ENCODE assay signal across 8 mouse cellular contexts in genomic region chr8:11757568-11758481, GRCm38 (mm10). TPM values are rescaled to one million over a fixed set of nuclear protein-coding genes. Genes with fewer than 3 reads are reported as not detected.
DNase-seq lines count a peak whose midpoint lies in the region; ATAC-seq and TF ChIP-seq lines count a peak whose summit lies in the region.

No protein-coding gene starts in this region.

- ATAC-seq in forebrain, embryonic 11.5 days (replicated peaks; ENCODE audit: low FRiP score) = peak; percentile 93
- ATAC-seq in heart, embryonic 16.5 days (replicated peaks; ENCODE audit: extremely low read depth, insufficient read depth, low FRiP score) = peak; percentile 89
- peak; percentile 90 for ATAC-seq in liver, embryonic 14.5 days (ENCODE audit: insufficient read depth)
- peak; percentile 94 for ATAC-seq in stomach, embryonic 15.5 days (ENCODE audit: insufficient read depth, low FRiP score, low read depth)

- WGBS in forebrain, embryonic 11.5 days = 4% methylated on average over 56 of the region's 59 CpGs
- 3% methylated on average over 59 of the region's 59 CpGs for WGBS in heart, embryonic 16.5 days
- 4% methylated on average over 59 of the region's 59 CpGs for WGBS in liver, embryonic 14.5 days (ENCODE audit: insufficient replicate concordance)
- 1% methylated on average over 51 of the region's 59 CpGs for WGBS in stomach, embryonic 15.5 days

- no peaks in the 10 kb centered on the region for H3K9me3 ChIP-seq in E14TG2a.4 (ENCODE audit: low read length)
- no peaks in the 10 kb centered on the region for H3K9me3 ChIP-seq in forebrain, embryonic 11.5 days (ENCODE audit: control insufficient read depth, low read length)
- H3K9me3 ChIP-seq in heart, embryonic 16.5 days (replicated peaks; ENCODE audit: control insufficient read depth, low read length) = no peaks in the 10 kb centered on the region
- H3K9me3 ChIP-seq in liver, embryonic 14.5 days (ENCODE audit: control insufficient read depth, low read length) = no peaks in the 10 kb centered on the region
- H3K9me3 ChIP-seq in stomach, embryonic 15.5 days = no peaks in the 10 kb centered on the region

- peak; percentile 65 for DNase-seq in c-Kit-positive CD71-positive TER-119-negative erythroid progenitor cells, embryonic 14.5 days (ENCODE audit: low read depth)
- DNase-seq in forebrain, embryonic 11.5 days (ENCODE audit: low spot score) = peak; percentile 95
- peak; percentile 89 to 94 for DNase-seq in kidney, postnatal 25 days
- peak; percentile 54 to 64 (median 62) for DNase-seq in liver, embryonic 14.5 days (ENCODE audit: low read depth in 3 of 3, low spot score in 3 of 3)
- peak; percentile 96 for DNase-seq in neural tube, embryonic 10.5 days (ENCODE audit: extremely low spot score, low spot score)

- H3K9ac ChIP-seq in forebrain, embryonic 11.5 days (ENCODE audit: low read length) = peak overlapping the region; percentile 78
- peak overlapping the region; percentile 90 for H3K9ac ChIP-seq in heart, embryonic 16.5 days (ENCODE audit: low read length)
- H3K9ac ChIP-seq in liver, embryonic 14.5 days (replicated peaks) = peak overlapping the region; percentile 88
- peak overlapping the region; percentile 70 for H3K9ac ChIP-seq in stomach, embryonic 15.5 days

- no peak for TF ChIP-seq CTCF in E14TG2a.4 (conservative IDR thresholded peaks at IDR 0.05; ENCODE audit: low read length)
- TF ChIP-seq CTCF in liver, embryonic 14.5 days (IDR thresholded peaks at IDR 0.05; ENCODE audit: low read depth) = no peak

- peak overlapping the region; percentile 93 for H3K4me3 ChIP-seq in E14TG2a.4 (replicated peaks; ENCODE audit: low read length)
- peak overlapping the region; percentile 95 for H3K4me3 ChIP-seq in forebrain, embryonic 11.5 days (ENCODE audit: low read depth, low read length)
- H3K4me3 ChIP-seq in heart, embryonic 16.5 days (ENCODE audit: low read length) = peak overlapping the region; percentile 87
- H3K4me3 ChIP-seq in liver, embryonic 14.5 days (ENCODE audit: insufficient read depth in 1 of 2, low read depth in 2 of 2, low read length in 2 of 2) = peak overlapping the region; percentile 77 to 96
- H3K4me3 ChIP-seq in stomach, embryonic 15.5 days (replicated peaks) = peak overlapping the region; percentile 93

- no peaks in the 10 kb centered on the region for H3K27me3 ChIP-seq in E14TG2a.4 (ENCODE audit: insufficient read depth, low read length)
- H3K27me3 ChIP-seq in forebrain, embryonic 11.5 days (ENCODE audit: control insufficient read depth, insufficient read depth, low read length) = no peaks in the 10 kb centered on the region
- H3K27me3 ChIP-seq in heart, embryonic 16.5 days (ENCODE audit: control insufficient read depth, insufficient read depth, low read length) = no peaks in the 10 kb centered on the region
- no peaks in the 10 kb centered on the region for H3K27me3 ChIP-seq in liver, embryonic 14.5 days (ENCODE audit: control insufficient read depth, insufficient read depth, low read length)
- H3K27me3 ChIP-seq in stomach, embryonic 15.5 days (replicated peaks) = no peaks in the 10 kb centered on the region

- peaks cover 28% of the 10 kb centered on the region for H3K4me1 ChIP-seq in E14TG2a.4 (replicated peaks; ENCODE audit: low read depth, low read length)
- peaks cover 4% of the 10 kb centered on the region; the same call in 1 of the 2 replicates for H3K4me1 ChIP-seq in forebrain, embryonic 11.5 days (replicated peaks; ENCODE audit: control insufficient read depth, insufficient read depth, low read length)
- H3K4me1 ChIP-seq in heart, embryonic 16.5 days (ENCODE audit: control insufficient read depth, insufficient read depth, low read length) = peaks cover 31% of the 10 kb centered on the region
- H3K4me1 ChIP-seq in liver, embryonic 14.5 days (replicated peaks; ENCODE audit: control insufficient read depth in 2 of 2, insufficient read depth in 2 of 2, low read length in 1 of 2) = peaks cover 6 to 12% of the 10 kb centered on the region in 2 experiments; a peak in 3 of 4 replicates
- peaks cover 3% of the 10 kb centered on the region for H3K4me1 ChIP-seq in stomach, embryonic 15.5 days

- no peak for TF ChIP-seq EP300 in liver, embryonic 14.5 days (IDR thresholded peaks at IDR 0.05; ENCODE audit: low read depth)

- H3K36me3 ChIP-seq in E14TG2a.4 (ENCODE audit: insufficient read depth, low read length) = no peaks in the 10 kb centered on the region
- no peaks in the 10 kb centered on the region for H3K36me3 ChIP-seq in forebrain, embryonic 11.5 days (ENCODE audit: control insufficient read depth, insufficient read depth, low read length)
- H3K36me3 ChIP-seq in heart, embryonic 16.5 days (ENCODE audit: control insufficient read depth, insufficient read depth) = no peaks in the 10 kb centered on the region
- no peaks in the 10 kb centered on the region for H3K36me3 ChIP-seq in liver, embryonic 14.5 days (replicated peaks; ENCODE audit: control insufficient read depth, insufficient read depth, low read depth)
- no peaks in the 10 kb centered on the region for H3K36me3 ChIP-seq in stomach, embryonic 15.5 days

- peak overlapping the region; percentile 57; the same call in 1 of the 2 replicates for H3K27ac ChIP-seq in forebrain, embryonic 11.5 days (ENCODE audit: low read depth, low read length)
- H3K27ac ChIP-seq in heart, embryonic 16.5 days (ENCODE audit: low read length) = peak overlapping the region; percentile 86
- no peak overlapping the region; the same call in 1 of the 2 replicates for H3K27ac ChIP-seq in liver, embryonic 14.5 days
- peak overlapping the region; percentile 91 for H3K27ac ChIP-seq in stomach, embryonic 15.5 days

- peak overlapping the region; percentile 94 for H3K4me2 ChIP-seq in forebrain, embryonic 11.5 days (ENCODE audit: low read depth, low read length, severe bottlenecking)
- H3K4me2 ChIP-seq in heart, embryonic 16.5 days (ENCODE audit: low read depth, low read length) = peak overlapping the region; percentile 94
- H3K4me2 ChIP-seq in liver, embryonic 14.5 days (ENCODE audit: low read depth) = peak overlapping the region; percentile 80
- H3K4me2 ChIP-seq in stomach, embryonic 15.5 days = peak overlapping the region; percentile 76

RNA-seq across cellular contexts. Expression of gene Arhgef7, which starts 30.3 kb away (rescaled TPM):
- 81.9 and 87.3 TPM in 2 replicates for polyA plus RNA-seq in forebrain, embryonic 11.5 days (2014; fragmentation: Nextera tagmentation; extraction: Ambion mirVana)
- 54.1 and 59.6 TPM in 2 replicates for polyA plus RNA-seq in heart, embryonic 16.5 days (2015; fragmentation: Nextera tagmentation; extraction: Ambion mirVana)
- polyA plus RNA-seq in liver, embryonic 14.5 days (2012; rRNA removed) = 6.4 and 6.5 TPM in 2 replicates
- polyA plus RNA-seq in liver, embryonic 14.5 days (2014; fragmentation: Nextera tagmentation; extraction: Ambion mirVana) = 7.0 and 8.0 TPM in 2 replicates
- 29.3 and 30.1 TPM in 2 replicates for polyA plus RNA-seq in stomach, embryonic 15.5 days (2015; fragmentation: Nextera tagmentation; extraction: Ambion mirVana)

RNA-seq across cellular contexts. Expression of gene 1700016D06Rik, which starts 57.0 kb away (rescaled TPM):
- not detected in 2 replicates for polyA plus RNA-seq in forebrain, embryonic 11.5 days (2014; fragmentation: Nextera tagmentation; extraction: Ambion mirVana)
- not detected in 2 replicates for polyA plus RNA-seq in heart, embryonic 16.5 days (2015; fragmentation: Nextera tagmentation; extraction: Ambion mirVana)
- not detected in 2 replicates for polyA plus RNA-seq in liver, embryonic 14.5 days (2012; rRNA removed)
- not detected in 2 replicates for polyA plus RNA-seq in liver, embryonic 14.5 days (2014; fragmentation: Nextera tagmentation; extraction: Ambion mirVana)
- polyA plus RNA-seq in stomach, embryonic 15.5 days (2015; fragmentation: Nextera tagmentation; extraction: Ambion mirVana) = not detected in 2 replicates
